Mouse (Mus musculus): ENCODE results near the gene Gale. TPM values are rescaled to one million over a fixed set of nuclear protein-coding genes. Genes with fewer than 3 reads are reported as not detected.

The Gale gene
- total RNA-seq, 2 experiments from 2014 or later: 22.6 to 23.8 TPM

DNA sequence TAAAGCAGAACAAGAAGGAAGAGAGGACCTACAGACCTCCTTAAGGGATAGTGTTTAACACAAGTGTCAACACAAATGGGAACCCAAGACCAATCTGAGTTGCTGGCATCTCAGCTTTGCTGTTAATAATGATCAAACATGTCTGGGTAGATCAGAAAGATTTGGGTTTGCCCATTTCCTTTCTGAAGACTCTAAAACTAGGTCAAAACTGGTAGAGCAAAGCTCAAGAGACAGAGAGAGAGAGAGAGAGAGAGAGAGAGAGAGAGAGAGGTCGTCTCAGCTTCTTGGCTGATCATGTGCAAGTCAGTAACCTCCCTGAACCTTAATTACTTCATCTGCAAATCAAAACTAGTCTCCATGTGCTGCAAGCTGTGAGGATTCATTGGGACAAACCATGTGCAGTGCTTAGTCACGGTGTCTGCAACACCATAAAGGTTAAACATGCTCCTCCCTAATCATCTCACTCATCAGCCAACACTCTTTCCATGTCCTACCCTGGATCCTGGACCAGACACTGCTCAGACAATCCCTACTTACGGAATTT lies 52.6 kb downstream of the Gale start:
- H3K4me3 ChIP-seq: no peak overlapping the region

More for the DNA sequence above, 52.6 kb downstream of the Gale start:
- H3K27ac ChIP-seq: no peak overlapping the region
- TF ChIP-seq CTCF (conservative IDR thresholded peaks at IDR 0.05): no peak
- no peak for DNase-seq (ENCODE audit: low spot score in 2 of 2)

Other genes starting within 250 kb of the Gale start
- gene Il22ra1, start 235.6 kb upstream of the Gale start, total RNA-seq (2021): under 1 TPM; 0.12 to 0.13 TPM
- gene Myom3, start 204.0 kb upstream of the Gale start, total RNA-seq (2021): under 1 TPM; 0.56 to 0.76 TPM
- gene Srsf10, start 108.0 kb upstream of the Gale start, total RNA-seq (2021): 10 to 100 TPM; 82.6 to 94.2 TPM
- 10 to 100 TPM; 52.7 to 54.8 TPM for gene Pnrc2, start 89.9 kb upstream of the Gale start, total RNA-seq (2021)
- gene Cnr2, start 68.3 kb upstream of the Gale start, total RNA-seq (2021): under 1 TPM in 1 of 2 experiments, not detected in 1; 0.12 TPM
- 10 to 100 TPM; 39.4 to 39.7 TPM for gene Fuca1, start 43.0 kb upstream of the Gale start, total RNA-seq (2021)
- 10 to 100 TPM; 35.2 to 36.1 TPM for gene Hmgcl, start 17.3 kb upstream of the Gale start, total RNA-seq (2021)
- 100 to 1,000 TPM in 1 of 2 experiments, 10 to 100 TPM in 1; 95.3 to 103 TPM for gene Lypla2, start 8.9 kb downstream of the Gale start, total RNA-seq (2021)
- 10 to 100 TPM; 80.6 to 86.0 TPM for gene Pithd1, start 23.5 kb downstream of the Gale start, total RNA-seq (2021)
- 10 to 100 TPM; 27.3 to 28.5 TPM for gene Eloa, start 58.0 kb downstream of the Gale start, total RNA-seq (2021)
- 100 to 1,000 TPM; 291 to 317 TPM for gene Rpl11, start 89.7 kb downstream of the Gale start, total RNA-seq (2021)
- 10 to 100 TPM; 45.1 to 47.4 TPM for gene Id3, start 179.8 kb downstream of the Gale start, total RNA-seq (2021)
- gene E2f2, start 208.7 kb downstream of the Gale start, total RNA-seq (2021): 1 to 10 TPM in 1 of 2 experiments, under 1 TPM in 1; 0.74 to 1.5 TPM
- 1 to 10 TPM; 2.5 to 3.1 TPM for gene Asap3, start 242.6 kb downstream of the Gale start, total RNA-seq (2021)

All from layer of hippocampus, adult 2 months (tissue).